ENCODE assay signal across 12 mouse cellular contexts in genomic region chr2:48601855-48602254, GRCm38 (mm10).
"Had no signal": no experiment of that assay in that cellular context is flagged by ENCODE, and none has a peak within 500 bp of the region (broad histone marks: within the 10 kb centered on the region; RNA-seq: fewer than 3 reads in every experiment).

No protein-coding gene starts in this region.

- H3K27ac ChIP-seq: left cerebral cortex, adult 2 months; liver, embryonic 13.5 days; midbrain, embryonic 13.5 days had no signal

- H3K9ac ChIP-seq: liver, embryonic 13.5 days; liver, postnatal 0 days; midbrain, embryonic 13.5 days had no signal

- ATAC-seq: liver, postnatal 0 days; midbrain, embryonic 13.5 days had no signal

- H3K4me2 ChIP-seq: liver, embryonic 13.5 days; midbrain, embryonic 13.5 days had no signal

- DNase-seq: kidney, adult 11 months; kidney, adult 9 months; kidney, postnatal 10 days; liver; liver, embryonic 13.5 days; liver, postnatal 0 days; right cerebral cortex, postnatal 4 days; spleen, adult 18-20 months; thymus, adult 18-20 months; thymus, postnatal 14 days had no signal

- H3K9me3 ChIP-seq: liver, embryonic 13.5 days; midbrain, embryonic 13.5 days had no signal

- H3K27me3 ChIP-seq: liver, embryonic 13.5 days; midbrain, embryonic 13.5 days had no signal

- H3K4me1 ChIP-seq: liver, embryonic 13.5 days had no signal

- H3K4me3 ChIP-seq: left cerebral cortex, adult 2 months; liver, embryonic 13.5 days; midbrain, embryonic 13.5 days had no signal

- H3K36me3 ChIP-seq: liver, embryonic 13.5 days; midbrain, embryonic 13.5 days had no signal
